Mouse (Mus musculus) layer of hippocampus, adult 9-11 months (tissue): ENCODE measurements at regions not wholly inside any gene's neighbourhood (a gene's known extent, or its start where the extent isn't known, plus 50 kb on each side); places are given as distances from the start of the nearest gene placed in this dataset.
"Not testable (repeated sequence)": the region's sequence is repeated elsewhere in the genome, so short reads cannot be mapped to it uniquely, and the experiment has no call there.

Experiments used
- DNase-seq: peaks from one replicate; pipeline ENCODE4 v3.0.0; 2022

- DNase-seq = no peak
Measured at GRCm38 (mm10) chr10:54858075-54858474, 781.7 kb upstream of the Man1a start.

- peak; percentile 57 for DNase-seq
Measured at GRCm38 (mm10) chr10:54841591-54841990, 765.2 kb upstream of the Man1a start.

GRCm38 (mm10) chr10:54839008-54839407 is 762.6 kb upstream of the Man1a start:
- no peak for DNase-seq

GRCm38 (mm10) chr10:54814604-54815122 is 738.3 kb upstream of the Man1a start:
- DNase-seq = no peak

- no peak for DNase-seq
Measured at GRCm38 (mm10) chr10:54799478-54800196, 723.2 kb upstream of the Man1a start.

- DNase-seq = peak; percentile 51
Measured at GRCm38 (mm10) chr10:54797306-54797705, 720.9 kb upstream of the Man1a start.

GRCm38 (mm10) chr10:54761084-54761483 is 684.7 kb upstream of the Man1a start:
- no peak for DNase-seq

GRCm38 (mm10) chr10:54749239-54749638 is 672.8 kb upstream of the Man1a start:
- peak; percentile 36 for DNase-seq

GRCm38 (mm10) chr10:54737108-54737507 is 660.7 kb upstream of the Man1a start:
- no peak for DNase-seq

GRCm38 (mm10) chr10:54712684-54713083 is 636.3 kb upstream of the Man1a start:
- DNase-seq = no peak

GRCm38 (mm10) chr10:54667791-54668190 is 591.4 kb upstream of the Man1a start:
- DNase-seq = not testable (repeated sequence)
